Mouse (Mus musculus) liver, embryonic 14.5 days (tissue): ENCODE results near the gene Cks1brt.

Experiments used
- CTCF ChIP-seq: IDR thresholded peaks from 2 replicates; pipeline ENCODE4 v1.5.1; 2016; ENCODE audit warnings: antibody characterized with exemption, low read depth, control low read depth
- EP300 ChIP-seq: IDR thresholded peaks from 2 replicates; pipeline ENCODE4 v1.6.1; 2016; ENCODE audit warnings: antibody characterized with exemption, low read depth

DNA sequence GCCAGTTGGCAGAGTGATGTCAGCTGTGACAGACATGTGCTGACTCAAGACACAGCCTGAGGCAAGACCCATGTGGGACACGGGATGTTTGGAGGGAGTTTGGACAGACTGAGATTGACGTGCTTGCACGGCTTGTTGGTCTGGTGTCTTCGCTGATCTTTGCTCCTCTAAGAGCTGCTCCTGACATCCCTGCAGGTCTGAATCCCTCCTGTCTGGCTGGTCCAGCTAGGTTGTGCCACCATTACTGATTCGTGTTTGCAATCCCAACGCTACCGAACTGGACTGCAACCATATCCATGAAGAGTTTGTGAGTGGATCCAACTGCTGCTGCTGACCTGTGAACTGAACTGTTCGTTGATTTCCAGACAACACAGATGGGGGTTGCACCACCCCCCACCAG, 28.0 kb upstream of the Cks1brt start:
- TF ChIP-seq CTCF (no peak), EP300 (no peak)
